Mouse (Mus musculus) testis, adult 2 months (tissue): ENCODE measurements at regions not wholly inside any gene's neighbourhood (a gene's known extent, or its start where the extent isn't known, plus 50 kb on each side); places are given as distances from the start of the nearest gene placed in this dataset.

Source experiments
- H3K27ac ChIP-seq: fragments of 200-500 bp; 2 replicates; pipeline ENCODE4 v1.5.1; 2012; ENCODE audit warnings: low read depth, low read length; ENCODE audit not compliant: control insufficient read depth, insufficient read depth
- H3K27me3 ChIP-seq: fragments of 200-500 bp; 2 replicates; pipeline ENCODE4 v1.6.1; 2012; ENCODE audit warnings: mild to moderate bottlenecking, low read length, moderate library complexity; ENCODE audit not compliant: control insufficient read depth, insufficient read depth
- H3K36me3 ChIP-seq: fragments of 200-500 bp; 2 replicates; pipeline ENCODE4 v1.6.1; 2012; ENCODE audit warnings: mild to moderate bottlenecking, low read length; ENCODE audit not compliant: control insufficient read depth, insufficient read depth
- H3K4me1 ChIP-seq: fragments of 200-500 bp; 2 replicates; pipeline ENCODE4 v1.6.1; 2012; ENCODE audit warnings: low read length; ENCODE audit not compliant: control insufficient read depth, insufficient read depth
- H3K4me3 ChIP-seq: fragments of 200-500 bp; 2 replicates; pipeline ENCODE4 v1.5.1; 2012; ENCODE audit warnings: low read depth, mild to moderate bottlenecking, low read length, moderate library complexity, mixed read lengths; ENCODE audit not compliant: control insufficient read depth
- CTCF ChIP-seq: fragments of 200-500 bp; IDR thresholded peaks from 2 replicates; pipeline ENCODE4 v1.5.1; 2012; ENCODE audit warnings: low read depth, mild to moderate bottlenecking, inconsistent platforms, low read length, moderate library complexity; ENCODE audit not compliant: control insufficient read depth, insufficient read depth, insufficient replicate concordance
- POLR2A ChIP-seq: fragments of 200-500 bp; IDR thresholded peaks from 2 replicates; pipeline ENCODE4 v1.6.1; 2012; ENCODE audit warnings: low read depth, mild to moderate bottlenecking, inconsistent platforms, low read length, moderate library complexity; ENCODE audit not compliant: control insufficient read depth

DNA sequence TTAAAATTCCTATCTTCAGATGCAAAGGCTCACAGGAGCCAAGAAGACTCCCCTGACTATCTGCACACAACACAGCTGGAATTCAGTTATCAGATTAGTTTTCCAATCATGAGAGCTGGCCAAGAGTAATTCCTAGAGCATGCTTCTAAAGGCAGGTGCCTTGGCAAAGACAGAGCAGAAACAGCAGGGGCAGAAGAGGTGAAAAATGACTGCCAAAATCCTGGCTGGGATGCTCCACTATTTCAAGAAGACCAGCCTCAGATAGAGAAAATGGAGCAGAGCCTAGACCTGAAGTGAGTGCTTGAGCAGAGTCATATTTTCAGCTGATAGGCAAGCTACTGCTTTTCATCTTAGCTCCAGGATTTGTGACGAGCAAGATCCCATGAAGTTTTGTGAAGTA is 450.5 kb upstream of the Cblb start:
- H3K27me3 ChIP-seq = no peaks in the 10 kb centered on the region
- no peak for TF ChIP-seq CTCF
- no peaks in the 10 kb centered on the region for H3K4me1 ChIP-seq
- no peaks in the 10 kb centered on the region for H3K36me3 ChIP-seq
- no peak overlapping the region for H3K4me3 ChIP-seq
- H3K27ac ChIP-seq = no peak overlapping the region

GRCm38 (mm10) chr16:51589924-51590397 is 441.1 kb upstream of the Cblb start:
- no peak overlapping the region for H3K4me3 ChIP-seq
- H3K27ac ChIP-seq = no peak overlapping the region
- TF ChIP-seq CTCF (no peak), POLR2A (no peak)
- H3K27me3 ChIP-seq = no peaks in the 10 kb centered on the region
- H3K4me1 ChIP-seq = no peaks in the 10 kb centered on the region
- no peaks in the 10 kb centered on the region for H3K36me3 ChIP-seq

GRCm38 (mm10) chr16:51617579-51617978 is 413.4 kb upstream of the Cblb start:
- no peak for TF ChIP-seq POLR2A
- no peak for TF ChIP-seq CTCF
- H3K27ac ChIP-seq = no peak overlapping the region
- H3K4me1 ChIP-seq = no peaks in the 10 kb centered on the region
- H3K36me3 ChIP-seq = no peaks in the 10 kb centered on the region
- H3K27me3 ChIP-seq = no peaks in the 10 kb centered on the region
- H3K4me3 ChIP-seq = no peak overlapping the region

DNA sequence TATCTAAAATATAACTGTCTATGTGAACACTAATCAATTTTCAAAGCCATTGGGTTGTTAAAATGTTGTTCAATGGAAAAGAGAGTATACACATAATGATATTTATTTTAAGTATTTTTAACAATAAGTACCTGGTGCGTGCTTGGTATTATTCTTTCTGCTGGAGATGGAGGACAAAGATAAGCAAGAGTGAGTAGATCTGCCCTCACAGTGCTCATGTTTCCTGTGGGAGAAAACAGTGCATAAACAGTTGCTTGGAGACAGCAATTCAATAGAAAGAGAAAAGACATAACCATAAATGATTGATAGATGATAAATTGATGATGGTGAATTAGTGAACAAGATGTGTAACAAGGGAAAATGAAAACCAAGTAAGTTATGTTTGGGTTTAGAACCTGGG is 384.4 kb upstream of the Cblb start:
- H3K27ac ChIP-seq = no peak overlapping the region
- no peaks in the 10 kb centered on the region for H3K4me1 ChIP-seq
- H3K36me3 ChIP-seq = no peaks in the 10 kb centered on the region
- TF ChIP-seq POLR2A (no peak), CTCF (no peak)
- H3K4me3 ChIP-seq = no peak overlapping the region
- no peaks in the 10 kb centered on the region for H3K27me3 ChIP-seq

GRCm38 (mm10) chr16:51650100-51650499 is 380.9 kb upstream of the Cblb start:
- no peak overlapping the region for H3K27ac ChIP-seq

DNA sequence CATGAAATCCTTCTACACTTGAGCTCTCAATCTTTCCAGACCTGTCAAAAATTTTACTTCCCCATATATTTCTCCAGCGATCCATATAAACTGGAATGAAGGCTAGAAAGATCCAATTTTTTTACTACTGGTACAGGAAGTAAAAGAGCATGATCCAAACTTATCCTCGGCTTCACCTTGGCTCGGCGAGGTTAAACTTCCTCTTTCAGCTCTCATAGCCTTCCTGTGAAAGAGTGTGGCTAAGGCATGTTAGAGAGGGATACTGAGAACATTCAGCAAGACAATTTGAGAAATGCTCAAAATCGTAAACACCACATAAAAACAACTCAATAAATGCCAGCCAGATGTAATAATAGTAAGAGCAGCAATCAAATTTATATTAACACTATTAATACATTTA is 380.3 kb upstream of the Cblb start:
- no peaks in the 10 kb centered on the region for H3K36me3 ChIP-seq
- TF ChIP-seq CTCF = no peak
- TF ChIP-seq POLR2A = no peak
- H3K27me3 ChIP-seq = no peaks in the 10 kb centered on the region
- H3K27ac ChIP-seq = no peak overlapping the region
- H3K4me3 ChIP-seq = peak overlapping the region; percentile 63; the same call in 1 of the 2 replicates
- no peaks in the 10 kb centered on the region for H3K4me1 ChIP-seq

More at GRCm38 (mm10) chr16:51650100-51650499, 380.9 kb upstream of the Cblb start:
- TF ChIP-seq CTCF (no peak), POLR2A (no peak)
- Histone ChIP-seq H3K4me1 (no peaks in the 10 kb centered on the region), H3K27me3 (no peaks in the 10 kb centered on the region), H3K36me3 (no peaks in the 10 kb centered on the region), H3K4me3 (peak overlapping the region; percentile 63; the same call in 1 of the 2 replicates)

DNA sequence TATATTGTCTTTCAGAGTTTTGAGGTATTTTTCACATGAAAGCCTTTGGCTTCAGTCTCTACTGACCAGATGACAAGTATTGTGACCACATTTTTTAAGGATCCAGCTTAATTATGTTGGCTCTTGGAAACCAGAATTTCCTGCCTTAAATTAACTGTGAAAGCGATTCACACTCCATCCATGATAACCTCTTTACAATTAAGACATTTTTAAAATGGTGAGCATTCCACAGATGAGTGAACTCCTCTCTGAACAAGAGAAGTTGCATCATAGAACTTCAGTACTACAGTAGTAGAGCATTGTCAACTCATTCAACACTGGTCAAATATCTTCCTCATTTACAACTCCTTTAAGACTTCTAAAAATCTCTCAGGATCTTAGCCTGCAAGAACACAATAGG is 369.3 kb upstream of the Cblb start:
- no peak for TF ChIP-seq CTCF
- no peak for TF ChIP-seq POLR2A
- H3K4me1 ChIP-seq = no peaks in the 10 kb centered on the region
- no peak overlapping the region for H3K4me3 ChIP-seq
- H3K27ac ChIP-seq = no peak overlapping the region
- H3K36me3 ChIP-seq = no peaks in the 10 kb centered on the region
- no peaks in the 10 kb centered on the region for H3K27me3 ChIP-seq

GRCm38 (mm10) chr16:51664325-51664724 is 366.7 kb upstream of the Cblb start:
- no peaks in the 10 kb centered on the region for H3K4me1 ChIP-seq
- no peaks in the 10 kb centered on the region for H3K36me3 ChIP-seq
- no peak for TF ChIP-seq CTCF
- TF ChIP-seq POLR2A = no peak
- no peak overlapping the region for H3K4me3 ChIP-seq
- H3K27me3 ChIP-seq = no peaks in the 10 kb centered on the region
- no peak overlapping the region for H3K27ac ChIP-seq
